ENCODE assay signal across 8 mouse cellular contexts in the genomic region with DNA sequence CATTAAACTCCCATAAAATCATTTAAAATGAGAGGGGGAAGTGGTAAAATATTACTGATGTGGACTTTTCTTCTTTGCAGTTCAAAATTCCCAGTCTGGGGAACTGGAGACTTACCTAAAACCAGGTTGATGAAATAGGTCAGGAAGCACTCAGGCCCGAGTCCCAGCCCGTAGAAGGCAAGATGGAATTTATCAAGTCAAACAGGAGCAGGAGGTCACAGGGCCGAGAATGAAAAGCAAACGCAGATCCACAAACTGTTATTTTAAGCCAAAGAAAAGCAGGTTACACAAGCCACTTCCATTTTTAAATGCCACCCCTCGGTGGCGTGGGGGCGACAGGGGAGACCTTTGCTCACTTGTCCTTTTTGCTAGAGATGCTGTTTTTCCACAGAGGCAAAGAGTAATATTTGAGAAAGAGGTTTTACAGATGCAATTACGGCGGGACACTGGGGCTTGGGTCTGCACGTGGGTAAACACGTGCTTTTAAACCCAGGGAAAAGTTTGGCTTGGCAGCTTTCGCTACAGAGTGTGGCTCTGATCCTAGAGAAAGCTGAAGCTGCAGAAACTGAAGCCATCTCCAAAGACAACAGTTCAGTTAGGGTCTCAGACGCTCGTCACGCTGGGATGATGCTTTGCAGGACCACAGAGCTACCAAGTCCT.
DNase-seq lines count a peak whose midpoint lies in the region; ATAC-seq and TF ChIP-seq lines count a peak whose summit lies in the region.

No protein-coding gene starts in this region.

- no peaks in the 10 kb centered on the region for H3K27me3 ChIP-seq in neural tube, embryonic 15.5 days (replicated peaks)
- H3K27me3 ChIP-seq in forebrain, postnatal 0 days (ENCODE audit: insufficient read depth, low read length), result no peaks in the 10 kb centered on the region

- peak; percentile 38 for DNase-seq in neural tube, embryonic 10.5 days (ENCODE audit: extremely low spot score, low spot score)
- peak; percentile 49 for DNase-seq in fibroblast of lung, adult 2 months (ENCODE audit: low read depth)
- DNase-seq in kidney, adult 8-10 months, result peak; percentile 52 to 60
- DNase-seq in lung, postnatal 25 days (ENCODE audit: low spot score), result peak; percentile 36
- DNase-seq in retina, postnatal 1 day, result no peak
- DNase-seq in right cerebral cortex, adult 18-20 months, result no peak
- no peak for DNase-seq in forebrain, postnatal 0 days

- no peaks in the 10 kb centered on the region for H3K4me1 ChIP-seq in neural tube, embryonic 15.5 days
- H3K4me1 ChIP-seq in forebrain, postnatal 0 days (ENCODE audit: insufficient read depth), result no peaks in the 10 kb centered on the region

- no peak overlapping the region for H3K27ac ChIP-seq in neural tube, embryonic 15.5 days (replicated peaks)
- no peak overlapping the region for H3K27ac ChIP-seq in forebrain, postnatal 0 days (ENCODE audit: low read depth, low read length)

- 77% methylated on average over 15 of the region's 15 CpGs for WGBS in neural tube, embryonic 15.5 days
- WGBS in forebrain, postnatal 0 days, result 81% methylated on average over 15 of the region's 15 CpGs

- no peak overlapping the region for H3K9ac ChIP-seq in neural tube, embryonic 15.5 days (replicated peaks)
- no peak overlapping the region for H3K9ac ChIP-seq in forebrain, postnatal 0 days

- H3K4me3 ChIP-seq in neural tube, embryonic 15.5 days (replicated peaks), result no peak overlapping the region
- no peak overlapping the region for H3K4me3 ChIP-seq in forebrain, postnatal 0 days (ENCODE audit: low read depth, low read length)

- TF ChIP-seq CTCF in forebrain, postnatal 0 days (IDR thresholded peaks at IDR 0.05; ENCODE audit: low read depth), result no peak

- ATAC-seq in neural tube, embryonic 15.5 days (ENCODE audit: low FRiP score), result no peak
- no peak for ATAC-seq in forebrain, postnatal 0 days

- H3K36me3 ChIP-seq in neural tube, embryonic 15.5 days, result no peaks in the 10 kb centered on the region
- no peaks in the 10 kb centered on the region for H3K36me3 ChIP-seq in forebrain, postnatal 0 days (ENCODE audit: insufficient read depth)

- no peak overlapping the region for H3K4me2 ChIP-seq in neural tube, embryonic 15.5 days
- H3K4me2 ChIP-seq in forebrain, postnatal 0 days (ENCODE audit: low read depth), result no peak overlapping the region

- H3K9me3 ChIP-seq in neural tube, embryonic 15.5 days (replicated peaks), result no peaks in the 10 kb centered on the region
- no peaks in the 10 kb centered on the region for H3K9me3 ChIP-seq in forebrain, postnatal 0 days (ENCODE audit: low read length)

Comparison
In these comparisons a context has a peak if more than half of its experiments do, and no peak if none do; other contexts are left out.
1. DNase-seq: peak in neural tube, embryonic 10.5 days (single experiment), fibroblast of lung, adult 2 months (single experiment), kidney, adult 8-10 months (2 of 2) and lung, postnatal 25 days (single experiment); none in retina, postnatal 1 day (single experiment), right cerebral cortex, adult 18-20 months (single experiment) and forebrain, postnatal 0 days (single experiment).